Mouse (Mus musculus) megakaryocyte-erythroid progenitor cell, adult 5-6 weeks (primary cell): ENCODE data around the gene Smim6. TPM values are rescaled to one million over a fixed set of nuclear protein-coding genes. Genes with fewer than 3 reads are reported as not detected.

ENCODE experiments used
- total RNA-seq, 2 experiments: library from RNA; stranded (forward) in 1 of 2; stranded (reverse) in 1 of 2; fragments of 200-1000, 215-1000 nt in 1 of 2; fragments of >200 nt in 1 of 2; fragmentation: Nextera tagmentation in 1 of 2; gene quantifications; 2 replicates each; pipeline ENCODE4 v1.2.3; 2014 to 2017

Smim6 gene
- total RNA-seq, 2 experiments from 2014 or later: 5.2 TPM; not detected in 1

Other genes with a start within 250 kb of the Smim6 start
- gene Grb2, start 203.4 kb upstream of the Smim6 start, total RNA-seq (2014; fragmentation: Nextera tagmentation): 70.1 and 74.4 TPM in 2 replicates
- gene Grb2, start 203.4 kb upstream of the Smim6 start, total RNA-seq (2017): 40.7 and 73.1 TPM in 2 replicates
- gene Tmem94, start 146.6 kb upstream of the Smim6 start, total RNA-seq (2014; fragmentation: Nextera tagmentation): 29.0 and 44.6 TPM in 2 replicates
- gene Tmem94, start 146.6 kb upstream of the Smim6 start, total RNA-seq (2017): 15.1 and 31.5 TPM in 2 replicates
- gene Caskin2, start 98.4 kb upstream of the Smim6 start, total RNA-seq (2014; fragmentation: Nextera tagmentation): 9.5 and 9.8 TPM in 2 replicates
- 1.4 and 3.7 TPM in 2 replicates for gene Caskin2, start 98.4 kb upstream of the Smim6 start, total RNA-seq (2017)
- 20.4 and 32.6 TPM in 2 replicates for gene Tsen54, start 97.3 kb upstream of the Smim6 start, total RNA-seq (2014; fragmentation: Nextera tagmentation)
- 16.8 and 17.1 TPM in 2 replicates for gene Tsen54, start 97.3 kb upstream of the Smim6 start, total RNA-seq (2017)
- 8.9 and 12.7 TPM in 2 replicates for gene Llgl2, start 88.0 kb upstream of the Smim6 start, total RNA-seq (2014; fragmentation: Nextera tagmentation)
- 4.0 and 8.0 TPM in 2 replicates for gene Llgl2, start 88.0 kb upstream of the Smim6 start, total RNA-seq (2017)
- 0.11 TPM in 1 of 2 replicates, not detected in the other for gene Myo15b, start 53.6 kb upstream of the Smim6 start, total RNA-seq (2014; fragmentation: Nextera tagmentation)
- 0.69 TPM in 1 of 2 replicates, not detected in the other for gene Myo15b, start 53.6 kb upstream of the Smim6 start, total RNA-seq (2017)
- 40.3 and 83.8 TPM in 2 replicates for gene Smim5, start 12.1 kb upstream of the Smim6 start, total RNA-seq (2014; fragmentation: Nextera tagmentation)
- 24.6 and 29.4 TPM in 2 replicates for gene Smim5, start 12.1 kb upstream of the Smim6 start, total RNA-seq (2017)
- 20.8 and 33.2 TPM in 2 replicates for gene Sap30bp, start 21.3 kb downstream of the Smim6 start, total RNA-seq (2014; fragmentation: Nextera tagmentation)
- gene Sap30bp, start 21.3 kb downstream of the Smim6 start, total RNA-seq (2017): 251 and 314 TPM in 2 replicates
- gene Recql5, start 21.5 kb downstream of the Smim6 start, total RNA-seq (2014; fragmentation: Nextera tagmentation): 19.7 and 22.7 TPM in 2 replicates
- gene Recql5, start 21.5 kb downstream of the Smim6 start, total RNA-seq (2017): 17.0 and 21.0 TPM in 2 replicates
- 0.07 and 0.37 TPM in 2 replicates for gene Itgb4, start 62.7 kb downstream of the Smim6 start, total RNA-seq (2014; fragmentation: Nextera tagmentation)
- 0.65 TPM in 1 of 2 replicates, not detected in the other for gene Itgb4, start 62.7 kb downstream of the Smim6 start, total RNA-seq (2017)
- 31.7 and 35.1 TPM in 2 replicates for gene Galk1, start 100.7 kb downstream of the Smim6 start, total RNA-seq (2014; fragmentation: Nextera tagmentation)
- 29.7 and 39.5 TPM in 2 replicates for gene Galk1, start 100.7 kb downstream of the Smim6 start, total RNA-seq (2017)
- gene H3f3b, start 115.9 kb downstream of the Smim6 start, total RNA-seq (2014; fragmentation: Nextera tagmentation): 594 and 607 TPM in 2 replicates
- 709 and 905 TPM in 2 replicates for gene H3f3b, start 115.9 kb downstream of the Smim6 start, total RNA-seq (2017)
- gene Unk, start 118.3 kb downstream of the Smim6 start, total RNA-seq (2014; fragmentation: Nextera tagmentation): 27.0 and 53.0 TPM in 2 replicates
- 11.0 and 12.0 TPM in 2 replicates for gene Unk, start 118.3 kb downstream of the Smim6 start, total RNA-seq (2017)
- gene Unc13d, start 165.9 kb downstream of the Smim6 start, total RNA-seq (2014; fragmentation: Nextera tagmentation): 47.1 and 58.7 TPM in 2 replicates
- gene Unc13d, start 165.9 kb downstream of the Smim6 start, total RNA-seq (2017): 24.8 and 36.3 TPM in 2 replicates
- gene Wbp2, start 175.0 kb downstream of the Smim6 start, total RNA-seq (2014; fragmentation: Nextera tagmentation): 57.6 and 94.8 TPM in 2 replicates
- gene Wbp2, start 175.0 kb downstream of the Smim6 start, total RNA-seq (2017): 21.2 and 23.9 TPM in 2 replicates
- 8.7 and 12.2 TPM in 2 replicates for gene Trim47, start 215.2 kb downstream of the Smim6 start, total RNA-seq (2014; fragmentation: Nextera tagmentation)
- gene Trim47, start 215.2 kb downstream of the Smim6 start, total RNA-seq (2017): 2.3 and 6.5 TPM in 2 replicates
- 17.4 and 20.5 TPM in 2 replicates for gene Trim65, start 219.1 kb downstream of the Smim6 start, total RNA-seq (2014; fragmentation: Nextera tagmentation)
- 8.2 and 8.3 TPM in 2 replicates for gene Trim65, start 219.1 kb downstream of the Smim6 start, total RNA-seq (2017)
- 79.8 and 89.1 TPM in 2 replicates for gene Mrpl38, start 226.9 kb downstream of the Smim6 start, total RNA-seq (2014; fragmentation: Nextera tagmentation)
- 39.6 and 49.6 TPM in 2 replicates for gene Mrpl38, start 226.9 kb downstream of the Smim6 start, total RNA-seq (2017)